Mouse (Mus musculus): ENCODE measurements around the gene Olfr1154.

The Olfr1154 gene

GRCm38 (mm10) chr2:87905066-87905465 is at the start of gene Olfr1154:
Gene Olfr1154 (minus strand): TSS chr2:87905166.
- no peak for DNase-seq

- no peak for DNase-seq
Observed at GRCm38 (mm10) chr2:87953000-87953399, 48.0 kb upstream of the Olfr1154 start, which contains the start of gene Olfr1156. Gene Olfr1156 (minus strand): TSS chr2:87953100.

- no peak for DNase-seq
Observed at GRCm38 (mm10) chr2:87945037-87945436, 40.1 kb upstream of the Olfr1154 start, which contains the start of gene Olfr1155. Gene Olfr1155 (minus strand): TSS chr2:87945137.

GRCm38 (mm10) chr2:87894662-87895061 is 10.3 kb downstream of the Olfr1154 start, which contains the start of gene Olfr1153:
Gene Olfr1153 (plus strand): TSS chr2:87894962.
- no peak for DNase-seq

GRCm38 (mm10) chr2:87866192-87866591 is 38.8 kb downstream of the Olfr1154 start, which contains the start of gene Olfr1152:
Gene Olfr1152 (plus strand): TSS chr2:87866492.
- no peak for DNase-seq

GRCm38 (mm10) chr2:87855562-87855961 is 49.4 kb downstream of the Olfr1154 start, which contains the start of gene Olfr1151:
Gene Olfr1151 (plus strand): TSS chr2:87855862.
- DNase-seq = no peak
